In the genomic region with DNA sequence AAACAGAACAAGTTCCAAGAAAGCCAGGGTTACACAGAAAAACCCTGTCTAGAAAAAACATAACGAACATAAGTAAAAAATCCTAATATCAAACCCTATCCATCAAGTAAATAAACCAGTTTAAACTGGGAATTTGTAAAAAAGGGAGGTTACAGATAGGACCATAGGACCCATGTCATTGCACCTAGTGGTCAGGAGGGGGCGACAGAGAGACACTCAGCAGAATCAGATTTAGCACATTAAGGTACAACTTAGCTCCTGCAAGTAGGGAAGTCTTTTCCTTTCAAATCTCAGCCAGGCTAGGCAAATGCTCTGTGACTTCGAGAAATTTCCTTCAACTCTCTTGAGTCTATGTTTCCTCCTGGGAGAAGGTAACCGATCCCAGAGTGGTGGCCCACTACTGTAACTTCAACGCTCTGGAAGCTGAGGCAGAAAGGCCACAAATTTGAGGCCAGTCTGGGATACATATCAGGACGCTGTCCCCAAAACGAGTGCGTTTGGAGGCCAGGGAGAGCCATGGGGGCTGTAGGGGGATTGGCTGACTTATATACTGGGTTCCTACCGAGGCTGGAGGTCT, we compare ENCODE assay signal across 8 mouse cellular contexts. TPM values are rescaled to one million over a fixed set of nuclear protein-coding genes. Genes with fewer than 3 reads are reported as not detected.
DNase-seq lines count a peak whose midpoint lies in the region; ATAC-seq and TF ChIP-seq lines count a peak whose summit lies in the region.

No protein-coding gene starts in this region.

- no peak overlapping the region for H3K4me2 ChIP-seq in heart, embryonic 12.5 days
- no peak overlapping the region for H3K4me2 ChIP-seq in kidney, embryonic 16.5 days (replicated peaks; ENCODE audit: low read depth, low read length)
- H3K4me2 ChIP-seq in liver, embryonic 14.5 days (ENCODE audit: low read depth), result no peak overlapping the region
- H3K4me2 ChIP-seq in neural tube, embryonic 15.5 days, result no peak overlapping the region

- peak; percentile 88 for TF ChIP-seq CTCF in liver, embryonic 14.5 days (IDR thresholded peaks at IDR 0.05; ENCODE audit: low read depth)

- peak overlapping the region; percentile 57 for H3K27ac ChIP-seq in heart, embryonic 12.5 days (ENCODE audit: poor library complexity, severe bottlenecking)
- peak overlapping the region; percentile 87 for H3K27ac ChIP-seq in kidney, embryonic 16.5 days (ENCODE audit: low read length)
- no peak overlapping the region for H3K27ac ChIP-seq in liver, embryonic 14.5 days
- peak overlapping the region; percentile 56; the same call in 1 of the 2 replicates for H3K27ac ChIP-seq in neural tube, embryonic 15.5 days (replicated peaks)

- no peak overlapping the region for H3K9ac ChIP-seq in heart, embryonic 12.5 days
- 0 out of 2 replicates have a peak overlapping the region, but pooled peaks have one; percentile 9 for H3K9ac ChIP-seq in kidney, embryonic 16.5 days (replicated peaks; ENCODE audit: low read length)
- no peak overlapping the region for H3K9ac ChIP-seq in liver, embryonic 14.5 days (replicated peaks)
- no peak overlapping the region for H3K9ac ChIP-seq in neural tube, embryonic 15.5 days (replicated peaks)

- peak; percentile 86 for DNase-seq in CD4-positive, CD25-positive, alpha-beta regulatory T cell, adult 2 months (ENCODE audit: low read depth, low spot score)
- peak; percentile 63 for DNase-seq in T-cell, adult 2 months (ENCODE audit: low spot score)
- peak in 2 of 3 experiments; percentile 32 to 36 for DNase-seq in liver, embryonic 14.5 days (ENCODE audit: low read depth in 3 of 3, low spot score in 3 of 3)

- H3K36me3 ChIP-seq in heart, embryonic 12.5 days, result peaks cover 61% of the 10 kb centered on the region
- peaks cover 40% of the 10 kb centered on the region for H3K36me3 ChIP-seq in kidney, embryonic 16.5 days (ENCODE audit: insufficient read depth, low read length)
- no peaks in the 10 kb centered on the region for H3K36me3 ChIP-seq in liver, embryonic 14.5 days (replicated peaks; ENCODE audit: control insufficient read depth, insufficient read depth, low read depth)
- H3K36me3 ChIP-seq in neural tube, embryonic 15.5 days, result peaks cover 37% of the 10 kb centered on the region

- no peak overlapping the region for H3K4me3 ChIP-seq in heart, embryonic 12.5 days
- H3K4me3 ChIP-seq in kidney, embryonic 16.5 days (ENCODE audit: low read length), result no peak overlapping the region
- no peak overlapping the region for H3K4me3 ChIP-seq in liver, embryonic 14.5 days (ENCODE audit: insufficient read depth in 1 of 2, low read depth in 2 of 2, low read length in 2 of 2)
- no peak overlapping the region for H3K4me3 ChIP-seq in neural tube, embryonic 15.5 days (replicated peaks)

- no peak for TF ChIP-seq EP300 in liver, embryonic 14.5 days (IDR thresholded peaks at IDR 0.05; ENCODE audit: low read depth)

- 53% methylated on average over 9 of the region's 9 CpGs for WGBS in heart, embryonic 12.5 days
- WGBS in kidney, embryonic 16.5 days, result 60% methylated on average over 9 of the region's 9 CpGs
- 26% methylated on average over 9 of the region's 9 CpGs for WGBS in liver, embryonic 14.5 days (ENCODE audit: insufficient replicate concordance)
- 77% methylated on average over 9 of the region's 9 CpGs for WGBS in neural tube, embryonic 15.5 days

- no peaks in the 10 kb centered on the region for H3K27me3 ChIP-seq in heart, embryonic 12.5 days (replicated peaks)
- no peaks in the 10 kb centered on the region for H3K27me3 ChIP-seq in kidney, embryonic 16.5 days (ENCODE audit: insufficient read depth, low read length)
- H3K27me3 ChIP-seq in liver, embryonic 14.5 days (ENCODE audit: control insufficient read depth, insufficient read depth, low read length), result no peaks in the 10 kb centered on the region
- H3K27me3 ChIP-seq in neural tube, embryonic 15.5 days (replicated peaks), result no peaks in the 10 kb centered on the region

- ATAC-seq in common myeloid progenitor, adult 5-6 weeks (replicated peaks; ENCODE audit: low read depth, poor library complexity, severe bottlenecking), result peak; percentile 85
- no peak for ATAC-seq in heart, embryonic 12.5 days (ENCODE audit: insufficient number of reproducible peaks, low FRiP score)
- no peak for ATAC-seq in kidney, embryonic 16.5 days (ENCODE audit: low FRiP score, low TSS enrichment)
- 0 out of 2 replicates have a peak, but pooled peaks have one; percentile 18 for ATAC-seq in liver, embryonic 14.5 days (ENCODE audit: insufficient read depth)
- ATAC-seq in neural tube, embryonic 15.5 days (ENCODE audit: low FRiP score), result no peak
- ATAC-seq in erythroid progenitor cell, adult 5-6 weeks (replicated peaks; ENCODE audit: low FRiP score, poor library complexity, severe bottlenecking), result no peak

- H3K9me3 ChIP-seq in heart, embryonic 12.5 days (replicated peaks), result no peaks in the 10 kb centered on the region
- H3K9me3 ChIP-seq in kidney, embryonic 16.5 days (ENCODE audit: low read length), result no peaks in the 10 kb centered on the region
- no peaks in the 10 kb centered on the region for H3K9me3 ChIP-seq in liver, embryonic 14.5 days (ENCODE audit: control insufficient read depth, low read length)
- H3K9me3 ChIP-seq in neural tube, embryonic 15.5 days (replicated peaks), result no peaks in the 10 kb centered on the region

- no peaks in the 10 kb centered on the region for H3K4me1 ChIP-seq in heart, embryonic 12.5 days (replicated peaks)
- no peaks in the 10 kb centered on the region for H3K4me1 ChIP-seq in kidney, embryonic 16.5 days (ENCODE audit: insufficient read depth, low read length)
- no peaks in the 10 kb centered on the region for H3K4me1 ChIP-seq in liver, embryonic 14.5 days (replicated peaks; ENCODE audit: control insufficient read depth in 2 of 2, insufficient read depth in 2 of 2, low read length in 1 of 2)
- H3K4me1 ChIP-seq in neural tube, embryonic 15.5 days, result no peaks in the 10 kb centered on the region

RNA-seq across cellular contexts. Expression of a gene that starts 59.4 kb away (rescaled TPM):
- 82.8 and 85.3 TPM in 2 replicates for total RNA-seq in common myeloid progenitor, adult 5-6 weeks (2017)
- 157 and 165 TPM in 2 replicates for polyA plus RNA-seq in heart, embryonic 12.5 days (2016; fragmentation: Nextera tagmentation; extraction: Ambion mirVana)
- polyA plus RNA-seq in kidney, embryonic 16.5 days (2015; fragmentation: Nextera tagmentation; extraction: Ambion mirVana), result 179 and 192 TPM in 2 replicates
- 19.5 and 26.5 TPM in 2 replicates for polyA plus RNA-seq in liver, embryonic 14.5 days (2012; rRNA removed)
- 26.1 and 29.8 TPM in 2 replicates for polyA plus RNA-seq in liver, embryonic 14.5 days (2014; fragmentation: Nextera tagmentation; extraction: Ambion mirVana)
- polyA plus RNA-seq in neural tube, embryonic 15.5 days (2015; fragmentation: Nextera tagmentation; extraction: Ambion mirVana), result 136 and 143 TPM in 2 replicates
- total RNA-seq in erythroid progenitor cell, adult 5-6 weeks (2015; ENCODE audit: low replicate concordance), result 20.2 and 37.3 TPM in 2 replicates
- total RNA-seq in erythroid progenitor cell, adult 5-6 weeks (2017; ENCODE audit: low replicate concordance), result 21.2 and 37.5 TPM in 2 replicates

Comparison
In these comparisons a context has a peak if more than half of its experiments do, and no peak if none do; other contexts are left out.
1. DNase-seq: peak in every context shown above with its lines; median percentile 86 in CD4-positive, CD25-positive, alpha-beta regulatory T cell, adult 2 months; 63 in T-cell, adult 2 months; 34 in liver, embryonic 14.5 days.
2. ATAC-seq: peak in common myeloid progenitor, adult 5-6 weeks (single experiment) and liver, embryonic 14.5 days (single experiment); none in heart, embryonic 12.5 days (single experiment), kidney, embryonic 16.5 days (single experiment), neural tube, embryonic 15.5 days (single experiment) and erythroid progenitor cell, adult 5-6 weeks (single experiment).